ENCODE assay signal across 42 mouse cellular contexts in the genomic region with DNA sequence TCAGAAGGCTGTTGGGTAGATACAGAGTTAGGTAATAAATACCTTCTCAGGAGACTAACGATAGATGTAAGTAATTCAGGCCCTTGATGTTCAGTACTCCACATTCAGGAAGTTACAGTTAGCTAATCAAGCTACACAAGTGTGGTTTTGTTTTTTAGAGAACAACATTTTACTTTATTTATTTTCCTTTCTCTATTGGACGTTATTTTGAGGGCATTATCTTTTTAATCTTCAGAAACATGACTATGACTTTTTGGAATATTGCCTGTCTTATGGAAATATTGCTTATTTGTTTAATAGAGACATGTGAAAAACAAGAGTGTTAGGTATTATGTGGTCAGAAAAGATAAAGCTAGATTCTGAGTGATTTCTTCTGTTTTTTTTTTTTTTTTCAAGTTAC. TPM values are rescaled to one million over a fixed set of nuclear protein-coding genes. Genes with fewer than 3 reads are reported as not detected.
A peak's percentile ranks its signal among the peaks of the same experiment; 100 is the strongest.
DNase-seq lines count a peak whose midpoint lies in the region; ATAC-seq and TF ChIP-seq lines count a peak whose summit lies in the region.
"Had no signal": no experiment of that assay in that cellular context is flagged by ENCODE, and none has a peak within 500 bp of the region (broad histone marks: within the 10 kb centered on the region; RNA-seq: fewer than 3 reads in every experiment).

No protein-coding gene starts in this region.

- no peak overlapping the region for H3K4me3 ChIP-seq in left cerebral cortex, adult 2 months
- H3K4me3 ChIP-seq in limb, embryonic 10.5 days: no peak overlapping the region
- no peak overlapping the region for H3K4me3 ChIP-seq in liver, embryonic 12.5 days
- H3K4me3 ChIP-seq: embryonic facial prominence, embryonic 12.5 days; forebrain, embryonic 15.5 days; heart, embryonic 10.5 days; hindbrain, embryonic 12.5 days; limb, embryonic 13.5 days; midbrain, embryonic 10.5 days; midbrain, embryonic 15.5 days; neural tube, embryonic 13.5 days had no signal

- H3K4me1 ChIP-seq in limb, embryonic 10.5 days: no peaks in the 10 kb centered on the region
- H3K4me1 ChIP-seq in liver, embryonic 12.5 days: peaks cover 5% of the 10 kb centered on the region; the same call in 1 of the 2 replicates
- H3K4me1 ChIP-seq: embryonic facial prominence, embryonic 12.5 days; forebrain, embryonic 15.5 days; heart, embryonic 10.5 days; hindbrain, embryonic 12.5 days; limb, embryonic 13.5 days; midbrain, embryonic 10.5 days; midbrain, embryonic 15.5 days; neural tube, embryonic 13.5 days had no signal

- no peaks in the 10 kb centered on the region for H3K27me3 ChIP-seq in limb, embryonic 10.5 days (ENCODE audit: low read depth, poor library complexity, severe bottlenecking)
- H3K27me3 ChIP-seq in liver, embryonic 12.5 days (replicated peaks): no peaks in the 10 kb centered on the region
- H3K27me3 ChIP-seq: embryonic facial prominence, embryonic 12.5 days; forebrain, embryonic 15.5 days; hindbrain, embryonic 12.5 days; limb, embryonic 13.5 days; midbrain, embryonic 15.5 days; neural tube, embryonic 13.5 days had no signal

- no peak overlapping the region for H3K9ac ChIP-seq in liver, embryonic 12.5 days
- H3K9ac ChIP-seq: embryonic facial prominence, embryonic 12.5 days; forebrain, embryonic 15.5 days; hindbrain, embryonic 12.5 days; limb, embryonic 13.5 days; liver, postnatal 0 days; midbrain, embryonic 15.5 days; neural tube, embryonic 13.5 days had no signal

- TF ChIP-seq CTCF in left cerebral cortex, adult 2 months (IDR thresholded peaks at IDR 0.05): no peak

- peak; percentile 62 for ATAC-seq in megakaryocyte, adult 5-6 weeks (ENCODE audit: poor library complexity, severe bottlenecking)
- ATAC-seq in liver, embryonic 12.5 days: no peak
- ATAC-seq: forebrain, embryonic 15.5 days; hindbrain, postnatal 0 days; intestine, embryonic 16.5 days; liver, postnatal 0 days; lung, postnatal 0 days; midbrain, embryonic 15.5 days had no signal

- H3K27ac ChIP-seq in left cerebral cortex, adult 2 months: peak overlapping the region; percentile 69; the same call in 1 of the 2 replicates
- no peak overlapping the region for H3K27ac ChIP-seq in limb, embryonic 10.5 days
- H3K27ac ChIP-seq in liver, embryonic 12.5 days: no peak overlapping the region
- H3K27ac ChIP-seq: embryonic facial prominence, embryonic 12.5 days; forebrain, embryonic 15.5 days; heart, embryonic 10.5 days; hindbrain, embryonic 12.5 days; hindbrain, postnatal 0 days; limb, embryonic 13.5 days; midbrain, embryonic 10.5 days; midbrain, embryonic 15.5 days; neural tube, embryonic 13.5 days; stomach, postnatal 0 days had no signal

- no peaks in the 10 kb centered on the region for H3K9me3 ChIP-seq in limb, embryonic 10.5 days (replicated peaks)
- H3K9me3 ChIP-seq in liver, embryonic 12.5 days (replicated peaks): no peaks in the 10 kb centered on the region
- H3K9me3 ChIP-seq: embryonic facial prominence, embryonic 12.5 days; forebrain, embryonic 15.5 days; heart, embryonic 10.5 days; hindbrain, embryonic 12.5 days; limb, embryonic 13.5 days; midbrain, embryonic 10.5 days; midbrain, embryonic 15.5 days; neural tube, embryonic 13.5 days had no signal

- H3K4me2 ChIP-seq in liver, embryonic 12.5 days: no peak overlapping the region
- H3K4me2 ChIP-seq: embryonic facial prominence, embryonic 12.5 days; forebrain, embryonic 15.5 days; hindbrain, embryonic 12.5 days; limb, embryonic 13.5 days; liver, embryonic 11.5 days; midbrain, embryonic 15.5 days; neural tube, embryonic 13.5 days had no signal

- DNase-seq in left cerebral cortex, adult 2 months (ENCODE audit: extremely low spot score in 1 of 2, low spot score in 2 of 2): no peak
- DNase-seq in left cerebral cortex, postnatal 36 days (ENCODE audit: low spot score in 2 of 2): no peak
- DNase-seq in MEL-GATA-1-ER (ENCODE audit: extremely low read depth, low read depth): peak; percentile 68
- DNase-seq in limb, embryonic 10.5 days (ENCODE audit: low spot score): no peak
- no peak for DNase-seq in layer of hippocampus, postnatal 25 days (ENCODE audit: extremely low spot score in 1 of 2, low spot score in 1 of 2)
- DNase-seq: adrenal gland, adult 2 months; adrenal gland, postnatal 36 days; B cell, adult 2 months; cerebellum, adult 8-10 months; cerebellum, postnatal 36 days; embryo, embryonic 11 days; heart, postnatal 36 days; kidney, adult 8-10 months; kidney, postnatal 10 days; layer of hippocampus, postnatal 36 days; liver, postnatal 0 days; lung, postnatal 4 days; right cerebral cortex, postnatal 4 days; thymus, adult 18-20 months; thymus, postnatal 36 days had no signal

- 86% methylated on average over 2 of the region's 2 CpGs for WGBS in limb, embryonic 10.5 days
- WGBS in liver, embryonic 12.5 days (ENCODE audit: insufficient replicate concordance): 41% methylated on average over 2 of the region's 2 CpGs

- H3K36me3 ChIP-seq in limb, embryonic 10.5 days: no peaks in the 10 kb centered on the region
- no peaks in the 10 kb centered on the region for H3K36me3 ChIP-seq in liver, embryonic 12.5 days
- H3K36me3 ChIP-seq: embryonic facial prominence, embryonic 12.5 days; forebrain, embryonic 15.5 days; heart, embryonic 10.5 days; hindbrain, embryonic 12.5 days; limb, embryonic 13.5 days; midbrain, embryonic 10.5 days; midbrain, embryonic 15.5 days; neural tube, embryonic 13.5 days had no signal

- intact Hi-C loops in left cerebral cortex, adult 2 months (cut with DNase I): no loop called here
- intact Hi-C loops in left cerebral cortex, postnatal 36 days (cut with DNase I): no loop called here

RNA-seq across cellular contexts. Expression of a gene that starts 12.2 kb away (rescaled TPM):
- total RNA-seq in left cerebral cortex, adult 2 months (2021): 10 to 100 TPM; 55.3 to 58.3 TPM
- total RNA-seq in left cerebral cortex, postnatal 36 days (2021): 10 to 100 TPM; 48.8 to 70.1 TPM
- total RNA-seq in megakaryocyte, adult 5-6 weeks (2015): 44.7 and 46.6 TPM in 2 replicates
- total RNA-seq in megakaryocyte, adult 5-6 weeks (2017): 49.9 and 65.6 TPM in 2 replicates
- polyA plus RNA-seq in limb, embryonic 10.5 days (2016; fragmentation: Nextera tagmentation; extraction: Ambion mirVana): 12.7 and 15.4 TPM in 2 replicates
- polyA plus RNA-seq in liver, embryonic 12.5 days (2016; fragmentation: Nextera tagmentation; extraction: Ambion mirVana): 16.2 and 17.3 TPM in 2 replicates
- total RNA-seq in layer of hippocampus, postnatal 25 days (2021): 10 to 100 TPM; 58.1 to 71.6 TPM

RNA-seq across cellular contexts. Expression of a gene that starts 18.0 kb away (rescaled TPM):
- not detected for total RNA-seq in left cerebral cortex, adult 2 months (2021)
- not detected for total RNA-seq in left cerebral cortex, postnatal 36 days (2021)
- not detected in 2 replicates for total RNA-seq in megakaryocyte, adult 5-6 weeks (2015)
- total RNA-seq in megakaryocyte, adult 5-6 weeks (2017): not detected in 2 replicates
- not detected in 2 replicates for polyA plus RNA-seq in limb, embryonic 10.5 days (2016; fragmentation: Nextera tagmentation; extraction: Ambion mirVana)
- polyA plus RNA-seq in liver, embryonic 12.5 days (2016; fragmentation: Nextera tagmentation; extraction: Ambion mirVana): not detected in 2 replicates
- not detected for total RNA-seq in layer of hippocampus, postnatal 25 days (2021)
- total RNA-seq: adrenal gland, adult 2 months; adrenal gland, postnatal 36 days; gastrocnemius, adult 18-20 months; gastrocnemius, postnatal 4 days; heart, postnatal 36 days; hindbrain, postnatal 0 days; layer of hippocampus, postnatal 36 days; left cerebral cortex, postnatal 14 days had no signal
- polyA plus RNA-seq: adrenal gland, adult 2 months; brain, embryonic 14.5 days; embryonic facial prominence, embryonic 12.5 days; forebrain, embryonic 15.5 days; frontal cortex, adult 2 months; heart, embryonic 10.5 days; heart, embryonic 16.5 days; hindbrain, embryonic 12.5 days; hindbrain, postnatal 0 days; intestine, embryonic 16.5 days; limb, embryonic 13.5 days; liver, embryonic 11.5 days; liver, postnatal 0 days; lung, postnatal 0 days; midbrain, embryonic 10.5 days; midbrain, embryonic 15.5 days; neural tube, embryonic 13.5 days; spleen, adult 2 months; stomach, postnatal 0 days had no signal

RNA-seq across cellular contexts. Expression of a gene that starts 30.4 kb away (rescaled TPM):
- 10 to 100 TPM; 20.7 to 21.8 TPM for total RNA-seq in left cerebral cortex, adult 2 months (2021)
- 10 to 100 TPM; 15.4 to 23.8 TPM for total RNA-seq in left cerebral cortex, postnatal 36 days (2021)
- 0.27 TPM in 1 of 2 replicates, not detected in the other for total RNA-seq in megakaryocyte, adult 5-6 weeks (2015)
- total RNA-seq in megakaryocyte, adult 5-6 weeks (2017): 0.40 and 0.94 TPM in 2 replicates
- polyA plus RNA-seq in limb, embryonic 10.5 days (2016; fragmentation: Nextera tagmentation; extraction: Ambion mirVana): 12.6 and 17.9 TPM in 2 replicates
- polyA plus RNA-seq in liver, embryonic 12.5 days (2016; fragmentation: Nextera tagmentation; extraction: Ambion mirVana): 5.3 and 5.9 TPM in 2 replicates
- 10 to 100 TPM; 14.7 to 16.9 TPM for total RNA-seq in layer of hippocampus, postnatal 25 days (2021)

Comparison
In these comparisons a context has a peak if more than half of its experiments do, and no peak if none do; other contexts are left out.
1. RNA of a gene that starts 30.4 kb away (total RNA-seq): 15.4 to 23.8 TPM in left cerebral cortex, postnatal 36 days, 20.7 to 21.8 TPM in left cerebral cortex, adult 2 months and 14.7 to 16.9 TPM in layer of hippocampus, postnatal 25 days; 0.27 to 0.94 TPM in megakaryocyte, adult 5-6 weeks; every median in the first group is over 4 times any median in the second.